Mouse (Mus musculus): ENCODE measurements around the gene Nav2.

The Nav2 gene

GRCm38 (mm10) chr7:49475282-49475681, 566.8 kb downstream of the Nav2 start:
- no peak for TF ChIP-seq CTCF (conservative IDR thresholded peaks at IDR 0.05; ENCODE audit: low read length)
- no peaks in the 10 kb centered on the region for H3K9me3 ChIP-seq (ENCODE audit: low read length)
- H3K4me1 ChIP-seq (replicated peaks; ENCODE audit: low read depth, low read length) = no peaks in the 10 kb centered on the region
- H3K4me3 ChIP-seq (replicated peaks; ENCODE audit: low read length) = no peak overlapping the region
- H3K36me3 ChIP-seq (ENCODE audit: insufficient read depth, low read length) = peaks cover 17% of the 10 kb centered on the region
- H3K27me3 ChIP-seq (ENCODE audit: insufficient read depth, low read length) = no peaks in the 10 kb centered on the region

DNA sequence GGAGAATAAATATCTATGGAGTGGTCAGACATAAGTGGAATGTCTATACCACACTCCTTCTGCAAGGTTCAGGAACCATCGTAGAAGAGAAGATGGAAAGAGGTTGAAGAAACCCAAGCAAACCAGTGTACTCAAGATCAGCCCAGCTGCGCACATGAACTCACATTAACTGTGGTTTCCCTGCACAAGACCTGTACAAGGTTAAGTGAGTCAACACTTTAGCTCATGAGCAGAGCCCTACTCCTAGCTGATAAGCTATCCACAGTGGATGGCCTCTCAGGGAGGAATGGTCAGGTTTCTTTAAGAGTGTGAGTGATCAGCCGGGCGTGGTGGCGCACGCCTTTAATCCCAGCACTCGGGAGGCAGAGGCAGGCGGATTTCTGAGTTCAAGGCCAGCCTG, 567.6 kb downstream of the Nav2 start:
- Histone ChIP-seq H3K4me3 (replicated peaks; ENCODE audit: low read length) (no peak overlapping the region), H3K27me3 (ENCODE audit: insufficient read depth, low read length) (no peaks in the 10 kb centered on the region)
- TF ChIP-seq NANOG (IDR thresholded peaks at IDR 0.05; ENCODE audit: borderline replicate concordance, low read length) (no peak), POU5F1 (IDR thresholded peaks at IDR 0.05; ENCODE audit: borderline replicate concordance, low read length) (no peak), CTCF (conservative IDR thresholded peaks at IDR 0.05; ENCODE audit: low read length) (no peak)

GRCm38 (mm10) chr7:49476666-49477065, 568.1 kb downstream of the Nav2 start:
- TF ChIP-seq NANOG (IDR thresholded peaks at IDR 0.05; ENCODE audit: borderline replicate concordance, low read length) (no peak), CTCF (conservative IDR thresholded peaks at IDR 0.05; ENCODE audit: low read length) (peak; percentile 60), POU5F1 (IDR thresholded peaks at IDR 0.05; ENCODE audit: borderline replicate concordance, low read length) (no peak)

More for the DNA sequence above, 567.6 kb downstream of the Nav2 start:
- peaks cover 17% of the 10 kb centered on the region for H3K36me3 ChIP-seq (ENCODE audit: insufficient read depth, low read length)
- H3K4me1 ChIP-seq (replicated peaks; ENCODE audit: low read depth, low read length) = no peaks in the 10 kb centered on the region
- no peaks in the 10 kb centered on the region for H3K9me3 ChIP-seq (ENCODE audit: low read length)

DNA sequence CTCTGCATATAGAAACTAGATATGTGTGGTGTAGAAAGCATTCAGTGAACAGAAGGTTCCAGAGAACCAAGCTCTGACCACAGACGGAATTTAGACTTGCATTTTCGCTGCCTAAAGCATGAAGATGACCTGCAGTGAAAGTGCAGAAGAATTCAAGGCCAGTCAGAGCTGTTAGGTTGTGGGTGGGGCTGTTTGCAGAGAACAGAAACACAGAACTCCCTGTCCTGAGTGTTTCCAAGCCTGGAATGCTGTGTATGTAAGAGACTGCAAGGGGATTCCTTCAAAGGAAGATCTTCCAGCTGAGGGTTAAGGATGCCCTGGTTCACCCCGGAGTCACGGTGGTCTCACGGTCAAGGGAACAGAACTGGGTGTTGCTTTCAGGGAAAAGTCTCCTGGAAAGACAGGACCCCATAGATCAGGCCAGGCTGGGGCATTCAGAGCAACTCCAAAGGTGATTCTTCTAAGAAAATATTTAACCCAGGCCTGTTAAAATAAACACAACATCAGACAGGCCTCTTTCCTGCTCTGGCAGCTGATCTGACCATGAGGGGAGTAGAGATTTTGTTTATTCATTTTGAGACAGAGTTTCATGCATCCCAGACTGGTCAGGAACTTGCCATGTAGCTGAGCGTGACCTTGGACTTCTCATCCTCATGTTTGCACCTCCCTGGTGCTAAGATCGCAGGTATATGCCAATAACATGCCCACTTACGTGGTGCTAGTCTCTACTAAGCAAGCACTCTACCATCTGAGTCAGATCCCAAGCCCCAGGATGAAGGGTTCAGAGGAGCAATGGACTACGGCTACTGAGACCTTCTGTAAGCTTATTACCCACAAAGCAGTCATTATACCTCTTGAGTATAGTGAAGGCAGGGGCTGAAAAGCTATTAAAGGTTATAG, 568.8 kb downstream of the Nav2 start:
- Histone ChIP-seq H3K4me1 (replicated peaks; ENCODE audit: low read depth, low read length) (peaks cover 5% of the 10 kb centered on the region), H3K4me3 (replicated peaks; ENCODE audit: low read length) (no peak overlapping the region), H3K27me3 (ENCODE audit: insufficient read depth, low read length) (no peaks in the 10 kb centered on the region), H3K9me3 (ENCODE audit: low read length) (no peaks in the 10 kb centered on the region), H3K36me3 (ENCODE audit: insufficient read depth, low read length) (peaks cover 17% of the 10 kb centered on the region)
- TF ChIP-seq CTCF (conservative IDR thresholded peaks at IDR 0.05; ENCODE audit: low read length) (no peak), POU5F1 (IDR thresholded peaks at IDR 0.05; ENCODE audit: borderline replicate concordance, low read length) (0 out of 2 replicates have a peak, but pooled peaks have one; percentile 5)

More at GRCm38 (mm10) chr7:49476666-49477065, 568.1 kb downstream of the Nav2 start:
- H3K4me3 ChIP-seq (replicated peaks; ENCODE audit: low read length) = no peak overlapping the region
- H3K9me3 ChIP-seq (ENCODE audit: low read length) = no peaks in the 10 kb centered on the region
- peaks cover 17% of the 10 kb centered on the region for H3K36me3 ChIP-seq (ENCODE audit: insufficient read depth, low read length)
- no peaks in the 10 kb centered on the region for H3K27me3 ChIP-seq (ENCODE audit: insufficient read depth, low read length)
- no peaks in the 10 kb centered on the region for H3K4me1 ChIP-seq (replicated peaks; ENCODE audit: low read depth, low read length)

DNA sequence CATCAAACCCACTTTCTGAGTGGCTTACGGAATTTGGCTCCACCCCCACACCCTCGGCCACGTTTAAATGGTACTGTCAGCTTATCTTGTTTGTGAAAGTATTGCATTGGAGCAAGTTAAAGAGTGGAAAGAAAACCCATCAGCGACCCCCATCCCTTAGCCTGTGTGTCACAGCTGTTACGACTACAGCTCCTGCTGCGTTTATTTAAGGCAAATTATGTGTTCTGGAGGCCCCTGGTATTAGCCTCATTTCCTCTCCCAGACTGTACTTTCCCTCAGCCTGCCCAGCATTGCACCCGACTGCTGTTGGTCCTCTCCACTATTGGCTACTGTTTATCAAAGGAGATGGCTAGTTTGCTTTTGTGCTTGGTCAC, 569.4 kb downstream of the Nav2 start:
- Histone ChIP-seq H3K4me3 (replicated peaks; ENCODE audit: low read length) (no peak overlapping the region), H3K27me3 (ENCODE audit: insufficient read depth, low read length) (no peaks in the 10 kb centered on the region), H3K9me3 (ENCODE audit: low read length) (no peaks in the 10 kb centered on the region), H3K4me1 (replicated peaks; ENCODE audit: low read depth, low read length) (peaks cover 8% of the 10 kb centered on the region), H3K36me3 (ENCODE audit: insufficient read depth, low read length) (peaks cover 14% of the 10 kb centered on the region)
- TF ChIP-seq NANOG (IDR thresholded peaks at IDR 0.05; ENCODE audit: borderline replicate concordance, low read length) = no peak
- no peak for TF ChIP-seq POU5F1 (IDR thresholded peaks at IDR 0.05; ENCODE audit: borderline replicate concordance, low read length)
- no peak for TF ChIP-seq CTCF (conservative IDR thresholded peaks at IDR 0.05; ENCODE audit: low read length)

GRCm38 (mm10) chr7:49478886-49479285, 570.4 kb downstream of the Nav2 start:
- TF ChIP-seq CTCF (conservative IDR thresholded peaks at IDR 0.05; ENCODE audit: low read length) (no peak), POU5F1 (IDR thresholded peaks at IDR 0.05; ENCODE audit: borderline replicate concordance, low read length) (no peak), NANOG (IDR thresholded peaks at IDR 0.05; ENCODE audit: borderline replicate concordance, low read length) (no peak)
- Histone ChIP-seq H3K9me3 (ENCODE audit: low read length) (no peaks in the 10 kb centered on the region), H3K36me3 (ENCODE audit: insufficient read depth, low read length) (peaks cover 14% of the 10 kb centered on the region), H3K4me1 (replicated peaks; ENCODE audit: low read depth, low read length) (peaks cover 17% of the 10 kb centered on the region), H3K4me3 (replicated peaks; ENCODE audit: low read length) (no peak overlapping the region), H3K27me3 (ENCODE audit: insufficient read depth, low read length) (no peaks in the 10 kb centered on the region)

DNA sequence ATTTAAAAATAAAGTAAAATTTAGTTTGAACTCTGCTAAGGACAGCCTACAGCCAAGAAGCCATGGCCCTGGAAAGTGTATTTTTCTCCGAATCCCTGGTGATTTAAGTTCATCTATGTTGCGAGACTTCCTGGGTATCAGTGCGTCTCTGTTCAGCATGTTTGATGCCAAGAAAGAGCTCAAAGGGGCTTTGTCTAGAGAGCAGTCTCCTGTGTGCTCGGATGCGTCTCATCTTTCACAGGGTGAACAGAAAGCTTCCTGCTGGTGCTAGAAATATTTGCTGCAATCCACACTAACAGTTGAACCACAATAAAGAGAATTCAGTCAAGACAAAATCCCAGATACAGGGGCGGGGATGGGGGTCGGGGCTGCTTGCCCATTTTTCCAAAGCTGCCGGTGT, 572.4 kb downstream of the Nav2 start:
- H3K36me3 ChIP-seq (ENCODE audit: insufficient read depth, low read length) = peaks cover 7% of the 10 kb centered on the region; the same call in 1 of the 2 replicates
- H3K27me3 ChIP-seq (ENCODE audit: insufficient read depth, low read length) = no peaks in the 10 kb centered on the region
- H3K4me3 ChIP-seq (replicated peaks; ENCODE audit: low read length) = no peak overlapping the region
- H3K9me3 ChIP-seq (ENCODE audit: low read length) = no peaks in the 10 kb centered on the region
- TF ChIP-seq CTCF (conservative IDR thresholded peaks at IDR 0.05; ENCODE audit: low read length) (no peak), POU5F1 (IDR thresholded peaks at IDR 0.05; ENCODE audit: borderline replicate concordance, low read length) (no peak), NANOG (IDR thresholded peaks at IDR 0.05; ENCODE audit: borderline replicate concordance, low read length) (no peak)
- H3K4me1 ChIP-seq (replicated peaks; ENCODE audit: low read depth, low read length) = peaks cover 36% of the 10 kb centered on the region

DNA sequence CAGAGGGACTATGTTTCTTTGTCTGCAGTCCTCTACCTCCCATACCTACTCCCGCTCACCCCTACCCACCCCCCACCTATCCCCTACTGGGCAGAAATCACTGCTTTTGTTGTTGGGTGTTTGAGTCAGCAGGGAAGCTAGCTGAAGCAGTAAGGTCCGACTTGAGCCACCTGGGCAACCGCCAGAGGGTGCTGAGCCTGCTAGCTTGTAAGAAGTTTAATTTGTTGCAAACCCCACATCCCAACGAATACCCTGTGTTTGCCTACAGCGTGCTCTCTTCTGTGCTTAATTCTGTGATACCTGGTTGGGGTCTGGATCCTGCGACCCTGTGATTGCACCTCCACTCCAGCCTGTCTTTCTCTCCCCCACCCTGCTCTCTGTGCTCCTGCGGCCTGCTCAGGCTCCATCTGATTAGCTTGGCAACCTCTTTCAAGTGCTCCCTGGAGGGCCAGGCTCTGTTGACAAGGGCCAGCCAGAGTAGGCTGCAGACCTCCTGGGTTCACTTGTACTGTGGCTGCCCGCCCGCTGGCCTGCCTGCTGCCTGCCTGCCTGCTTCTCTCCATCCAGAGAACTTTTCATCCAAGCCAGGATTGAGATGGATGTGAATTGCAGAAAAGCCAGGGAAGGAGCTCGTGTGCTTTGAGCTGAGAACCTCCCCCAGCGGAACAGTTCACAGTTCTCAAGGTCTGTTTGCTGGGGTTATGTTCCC, 575.7 kb downstream of the Nav2 start:
- H3K4me3 ChIP-seq (replicated peaks; ENCODE audit: low read length) = peak overlapping the region; percentile 13; the same call in 1 of the 2 replicates
- no peaks in the 10 kb centered on the region for H3K27me3 ChIP-seq (ENCODE audit: insufficient read depth, low read length)
- TF ChIP-seq NANOG (IDR thresholded peaks at IDR 0.05; ENCODE audit: borderline replicate concordance, low read length) = no peak
- no peak for TF ChIP-seq CTCF (conservative IDR thresholded peaks at IDR 0.05; ENCODE audit: low read length)
- TF ChIP-seq POU5F1 (IDR thresholded peaks at IDR 0.05; ENCODE audit: borderline replicate concordance, low read length) = no peak
- peaks cover 42% of the 10 kb centered on the region for H3K4me1 ChIP-seq (replicated peaks; ENCODE audit: low read depth, low read length)
- H3K9me3 ChIP-seq (ENCODE audit: low read length) = no peaks in the 10 kb centered on the region
- H3K36me3 ChIP-seq (ENCODE audit: insufficient read depth, low read length) = no peaks in the 10 kb centered on the region

Data from E14TG2a.4 (cell line).